Mouse (Mus musculus) neural tube, embryonic 13.5 days (tissue): ENCODE measurements around the gene Ltbp1. TPM values are rescaled to one million over a fixed set of nuclear protein-coding genes. Genes with fewer than 3 reads are reported as not detected.

Source experiments
- ATAC-seq: fragments of 200-750 bp; cut with Nextera tagmentation; 2 replicates; pipeline ENCODE4 v1.8.0; 2017; ENCODE audit warnings: low read depth, mild to moderate bottlenecking, moderate TSS enrichment, moderate library complexity
- H3K27ac ChIP-seq: fragments of 300-500 bp; sonication (generic); replicated peaks from 2 replicates; pipeline ENCODE4 v1.5.1; 2015; ENCODE audit warnings: moderate library complexity, mild to moderate bottlenecking, inconsistent platforms
- H3K27me3 ChIP-seq: fragments of 300-500 bp; sonication (generic); 2 replicates; pipeline ENCODE4 v1.6.1; 2015; ENCODE audit warnings: mild to moderate bottlenecking, inconsistent platforms
- H3K36me3 ChIP-seq: fragments of 300-500 bp; sonication (generic); 2 replicates; pipeline ENCODE4 v1.6.1; 2015; ENCODE audit warnings: mild to moderate bottlenecking, inconsistent platforms
- H3K4me1 ChIP-seq: fragments of 300-500 bp; sonication (generic); replicated peaks from 2 replicates; pipeline ENCODE4 v1.6.1; 2015; ENCODE audit warnings: inconsistent platforms
- H3K4me2 ChIP-seq: fragments of 300-500 bp; sonication (generic); 2 replicates; pipeline ENCODE4 v1.6.1; 2015; ENCODE audit warnings: inconsistent platforms, mild to moderate bottlenecking, moderate library complexity
- H3K4me3 ChIP-seq: fragments of 300-500 bp; sonication (generic); 2 replicates; pipeline ENCODE4 v1.5.1; 2015; ENCODE audit warnings: mild to moderate bottlenecking, inconsistent platforms
- H3K9ac ChIP-seq: fragments of 300-500 bp; sonication (generic); 2 replicates; pipeline ENCODE4 v1.6.1; 2015; ENCODE audit warnings: moderate library complexity, mild to moderate bottlenecking, inconsistent platforms
- H3K9me3 ChIP-seq: fragments of 300-500 bp; sonication (generic); 2 replicates; pipeline ENCODE4 v1.6.1; 2016; ENCODE audit warnings: inconsistent platforms
- WGBS: fragments of 180-500 bp; shearing (Covaris S2); methylation state at CpG from one replicate; pipeline ENCODE4 v1.1.7; 2015; 5-methylcytosine and 5-hydroxymethylcytosine counted together
- polyA plus RNA-seq: library from polyadenylated mRNA; unstranded; fragments of >200 nt; fragmentation: Nextera tagmentation; extraction: Ambion mirVana; gene quantifications from 2 replicates; pipeline ENCODE4 v1.2.1, GENCODE M21; 2015

Ltbp1 gene
- polyA plus RNA-seq, 1 experiment from 2014 or later = 2.9 TPM

- Histone ChIP-seq H3K9me3 (0 out of 2 replicates have a peak, but pooled peaks cover 4% of the 10 kb centered on the region), H3K4me3 (no peak overlapping the region), H3K9ac (no peak overlapping the region), H3K27me3 (no peaks in the 10 kb centered on the region), H3K27ac (no peak overlapping the region), H3K4me2 (no peak overlapping the region), H3K4me1 (no peaks in the 10 kb centered on the region), H3K36me3 (no peaks in the 10 kb centered on the region)
- ATAC-seq = no peak
- WGBS = 23% methylated on average over 1 of the region's 1 CpGs
These were observed 22.5 kb upstream of the Ltbp1 start for GRCm38 (mm10) chr17:74982880-74983279.

- ATAC-seq = no peak
- H3K36me3 ChIP-seq = no peaks in the 10 kb centered on the region
- no peaks in the 10 kb centered on the region for H3K27me3 ChIP-seq
- WGBS = 82% methylated on average over 1 of the region's 1 CpGs
- H3K4me1 ChIP-seq = no peaks in the 10 kb centered on the region
- H3K9ac ChIP-seq = no peak overlapping the region
- no peak overlapping the region for H3K27ac ChIP-seq
- no peak overlapping the region for H3K4me3 ChIP-seq
- 0 out of 2 replicates have a peak, but pooled peaks cover 4% of the 10 kb centered on the region for H3K9me3 ChIP-seq
- no peak overlapping the region for H3K4me2 ChIP-seq
These were observed 21.3 kb upstream of the Ltbp1 start for GRCm38 (mm10) chr17:74984071-74984470.

- Histone ChIP-seq H3K36me3 (no peaks in the 10 kb centered on the region), H3K9ac (no peak overlapping the region), H3K4me2 (no peak overlapping the region), H3K4me1 (no peaks in the 10 kb centered on the region), H3K9me3 (0 out of 2 replicates have a peak, but pooled peaks cover 4% of the 10 kb centered on the region), H3K27ac (no peak overlapping the region), H3K4me3 (no peak overlapping the region), H3K27me3 (no peaks in the 10 kb centered on the region)
- ATAC-seq = no peak
These were observed 20.7 kb upstream of the Ltbp1 start for GRCm38 (mm10) chr17:74984681-74985080.

- H3K4me3 ChIP-seq = no peak overlapping the region
- no peak overlapping the region for H3K9ac ChIP-seq
- ATAC-seq = no peak
- no peaks in the 10 kb centered on the region for H3K27me3 ChIP-seq
- H3K27ac ChIP-seq = no peak overlapping the region
- H3K4me2 ChIP-seq = no peak overlapping the region
- no peaks in the 10 kb centered on the region for H3K36me3 ChIP-seq
- H3K9me3 ChIP-seq = no peaks in the 10 kb centered on the region
- no peaks in the 10 kb centered on the region for H3K4me1 ChIP-seq
- WGBS = 40% methylated on average over 1 of the region's 1 CpGs
These were observed 18.3 kb upstream of the Ltbp1 start for GRCm38 (mm10) chr17:74987067-74987466.

- ATAC-seq = no peak
- H3K9ac ChIP-seq = no peak overlapping the region
- H3K27me3 ChIP-seq = no peaks in the 10 kb centered on the region
- peaks cover 12% of the 10 kb centered on the region for H3K4me1 ChIP-seq
- no peak overlapping the region for H3K27ac ChIP-seq
- no peaks in the 10 kb centered on the region for H3K9me3 ChIP-seq
- no peak overlapping the region for H3K4me2 ChIP-seq
- no peak overlapping the region for H3K4me3 ChIP-seq
- WGBS = 93% methylated on average over 4 of the region's 4 CpGs
- H3K36me3 ChIP-seq = no peaks in the 10 kb centered on the region
These were observed 15.7 kb upstream of the Ltbp1 start for GRCm38 (mm10) chr17:74989691-74990090.

- no peak overlapping the region for H3K4me3 ChIP-seq
- H3K27me3 ChIP-seq = no peaks in the 10 kb centered on the region
- no peaks in the 10 kb centered on the region for H3K36me3 ChIP-seq
- no peak overlapping the region for H3K4me2 ChIP-seq
- WGBS = 81% methylated on average over 3 of the region's 3 CpGs
- peaks cover 15% of the 10 kb centered on the region for H3K4me1 ChIP-seq
- no peaks in the 10 kb centered on the region for H3K9me3 ChIP-seq
- H3K9ac ChIP-seq = no peak overlapping the region
- ATAC-seq = no peak
- H3K27ac ChIP-seq = no peak overlapping the region
These were observed 14.8 kb upstream of the Ltbp1 start for GRCm38 (mm10) chr17:74990561-74990960.

GRCm38 (mm10) chr17:74993726-74994581, 11.4 kb upstream of the Ltbp1 start:
- H3K9ac ChIP-seq = peak overlapping the region; percentile 46
- H3K27me3 ChIP-seq = no peaks in the 10 kb centered on the region
- peak overlapping the region; percentile 56 for H3K4me2 ChIP-seq
- peaks cover 15% of the 10 kb centered on the region for H3K4me1 ChIP-seq
- H3K36me3 ChIP-seq = no peaks in the 10 kb centered on the region
- peak; percentile 67 for ATAC-seq
- no peaks in the 10 kb centered on the region for H3K9me3 ChIP-seq
- H3K27ac ChIP-seq = no peak overlapping the region
- peak overlapping the region; percentile 28 for H3K4me3 ChIP-seq
- 3% methylated on average over 26 of the region's 26 CpGs for WGBS

GRCm38 (mm10) chr17:74994582-74994893, 10.8 kb upstream of the Ltbp1 start:
- no peaks in the 10 kb centered on the region for H3K27me3 ChIP-seq
- peak overlapping the region; percentile 28 for H3K4me3 ChIP-seq
- H3K36me3 ChIP-seq = no peaks in the 10 kb centered on the region
- peaks cover 15% of the 10 kb centered on the region for H3K4me1 ChIP-seq
- H3K4me2 ChIP-seq = peak overlapping the region; percentile 56
- WGBS = under 1% methylated on average over 4 of the region's 4 CpGs
- H3K9me3 ChIP-seq = no peaks in the 10 kb centered on the region
- ATAC-seq = no peak
- no peak overlapping the region for H3K27ac ChIP-seq
- peak overlapping the region; percentile 31; the same call in 1 of the 2 replicates for H3K9ac ChIP-seq

GRCm38 (mm10) chr17:74995266-74995665, 10.1 kb upstream of the Ltbp1 start:
- no peak overlapping the region for H3K4me2 ChIP-seq
- no peaks in the 10 kb centered on the region for H3K36me3 ChIP-seq
- H3K4me3 ChIP-seq = no peak overlapping the region
- no peaks in the 10 kb centered on the region for H3K27me3 ChIP-seq
- peaks cover 15% of the 10 kb centered on the region for H3K4me1 ChIP-seq
- no peaks in the 10 kb centered on the region for H3K9me3 ChIP-seq
- ATAC-seq = no peak
- 29% methylated on average over 3 of the region's 3 CpGs for WGBS
- H3K9ac ChIP-seq = no peak overlapping the region
- no peak overlapping the region for H3K27ac ChIP-seq

- H3K36me3 ChIP-seq = no peaks in the 10 kb centered on the region
- H3K9ac ChIP-seq = no peak overlapping the region
- ATAC-seq = no peak
- H3K4me1 ChIP-seq = no peaks in the 10 kb centered on the region; the same call in 1 of the 2 replicates
- peaks cover 6% of the 10 kb centered on the region; the same call in 1 of the 2 replicates for H3K27me3 ChIP-seq
- H3K27ac ChIP-seq = no peak overlapping the region
- no peak overlapping the region for H3K4me2 ChIP-seq
- no peak overlapping the region for H3K4me3 ChIP-seq
- WGBS = 87% methylated on average over 2 of the region's 2 CpGs
- no peaks in the 10 kb centered on the region for H3K9me3 ChIP-seq
These were observed 5.3 kb upstream of the Ltbp1 start for GRCm38 (mm10) chr17:75000066-75000465.

- H3K4me1 ChIP-seq = peaks cover 9% of the 10 kb centered on the region
- H3K9me3 ChIP-seq = no peaks in the 10 kb centered on the region
- peak overlapping the region; percentile 83 for H3K4me3 ChIP-seq
- H3K36me3 ChIP-seq = no peaks in the 10 kb centered on the region
- H3K27ac ChIP-seq = 0 out of 2 replicates have a peak overlapping the region, but pooled peaks have one; percentile 6
- peak overlapping the region; percentile 100 for H3K4me2 ChIP-seq
- peaks cover 23% of the 10 kb centered on the region for H3K27me3 ChIP-seq
- peak overlapping the region; percentile 78 for H3K9ac ChIP-seq
- 0% methylated on average over 11 of the region's 11 CpGs for WGBS
- ATAC-seq = peak; percentile 89
These were observed 548 bp upstream of the Ltbp1 start for GRCm38 (mm10) chr17:75004820-75005219.

- Histone ChIP-seq H3K9ac (peak overlapping the region; percentile 78), H3K27ac (peak overlapping the region; percentile 30)
- under 1% methylated on average over 80 of the region's 94 CpGs for WGBS
These were observed 615 bp downstream of the Ltbp1 start for GRCm38 (mm10) chr17:75005685-75006680.

More at GRCm38 (mm10) chr17:75005685-75006680, 615 bp downstream of the Ltbp1 start:
- Histone ChIP-seq H3K4me3 (peak overlapping the region; percentile 83), H3K27me3 (peaks cover 23% of the 10 kb centered on the region), H3K4me1 (peaks cover 9% of the 10 kb centered on the region), H3K36me3 (no peaks in the 10 kb centered on the region), H3K9me3 (no peaks in the 10 kb centered on the region), H3K4me2 (peak overlapping the region; percentile 100)
- ATAC-seq = peak; percentile 74
